Mouse (Mus musculus): ENCODE results near the gene Zbtb32.
A peak's percentile ranks its signal among the peaks of the same experiment; 100 is the strongest.

The Zbtb32 gene

DNA sequence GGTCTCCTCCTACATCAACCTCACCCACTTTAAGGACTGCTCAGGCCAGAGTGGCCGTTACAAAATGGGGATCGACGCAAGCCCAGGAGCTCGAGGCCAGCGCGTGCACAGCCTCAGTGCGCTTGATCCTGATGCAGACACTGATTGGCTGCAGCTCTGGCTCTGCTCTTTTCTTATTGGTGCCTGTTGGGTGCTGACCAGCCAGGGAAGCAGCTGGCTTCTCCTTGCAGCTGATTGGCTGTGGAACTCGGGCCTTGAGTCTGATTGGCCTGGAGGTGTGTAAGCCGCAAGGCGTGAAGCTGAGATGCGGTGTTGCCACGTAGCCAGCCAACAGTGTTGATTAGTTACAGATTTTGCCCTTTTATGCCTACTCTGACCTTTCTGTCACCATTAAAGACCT is at the start of gene Zbtb32:
Gene Zbtb32, minus strand, starts transcription at position 124 of the 400 bp plus-strand sequence.
- DNase-seq (ENCODE audit: extremely low spot score, low spot score), result no peak

DNA sequence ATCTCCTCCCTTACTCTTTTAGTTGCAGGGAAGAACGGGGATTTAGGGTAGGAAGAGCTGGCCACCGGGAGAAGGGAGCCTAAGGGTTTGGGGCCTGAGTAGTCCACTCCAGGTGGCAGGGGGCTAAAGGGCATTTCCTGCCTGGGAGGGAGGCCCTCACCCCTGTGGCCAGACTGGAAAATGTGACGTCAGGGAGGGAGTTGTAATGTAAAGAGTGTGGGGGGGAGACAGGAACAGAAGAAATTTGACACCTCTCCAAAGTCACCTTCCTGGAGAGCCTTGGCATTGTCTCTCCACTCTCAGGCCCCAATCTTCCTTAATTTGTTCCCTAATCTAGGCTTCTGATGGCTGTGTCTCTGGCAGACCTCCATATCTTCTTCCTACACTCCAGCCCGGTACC is 40.4 kb upstream of the Zbtb32 start:
- no peak for DNase-seq (ENCODE audit: extremely low spot score, low spot score)

DNA sequence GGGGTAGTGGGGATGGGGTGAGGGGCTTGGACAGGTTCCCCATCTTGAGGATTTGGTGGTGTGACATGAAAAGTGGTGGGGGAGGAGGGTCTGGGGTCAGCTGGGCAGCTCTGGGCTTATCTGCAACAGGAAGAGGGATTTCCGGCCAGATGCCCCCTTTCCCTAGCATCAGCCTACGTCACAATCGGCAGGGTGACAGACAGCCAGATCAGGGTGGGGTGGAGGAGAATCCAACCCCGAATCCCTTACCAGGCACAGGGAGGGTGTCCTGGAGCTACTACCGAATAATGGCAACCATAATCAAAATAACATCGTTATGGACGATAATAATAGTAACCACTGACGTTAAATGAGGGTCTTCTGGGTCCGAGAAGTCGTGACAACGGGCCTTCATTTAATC is 37.7 kb upstream of the Zbtb32 start:
- DNase-seq (ENCODE audit: extremely low spot score, low spot score), result no peak

DNA sequence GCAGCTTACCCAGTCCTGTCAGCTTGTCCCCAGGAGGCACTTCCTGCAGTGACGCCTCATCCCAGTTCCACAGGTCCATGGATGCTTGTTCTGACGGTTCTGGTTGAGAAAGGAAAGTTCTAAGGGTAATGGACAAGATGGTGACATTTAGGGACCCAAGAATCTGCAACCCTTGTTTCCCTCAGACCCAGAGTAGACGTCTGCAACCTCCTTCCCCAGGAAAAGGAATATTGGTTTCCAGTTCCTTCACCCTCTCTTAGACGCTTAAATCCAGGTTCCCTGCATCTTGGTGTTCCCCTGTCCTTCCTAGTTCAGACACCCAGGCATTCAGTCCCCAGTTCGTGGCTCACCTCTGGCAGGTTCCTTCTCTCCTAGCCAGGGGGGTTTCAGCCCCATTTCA is 37.0 kb upstream of the Zbtb32 start, which contains the start of gene Etv2:
Gene Etv2, minus strand, starts transcription at position 101 of the 400 bp plus-strand sequence.
- no peak for DNase-seq (ENCODE audit: extremely low spot score, low spot score)

DNA sequence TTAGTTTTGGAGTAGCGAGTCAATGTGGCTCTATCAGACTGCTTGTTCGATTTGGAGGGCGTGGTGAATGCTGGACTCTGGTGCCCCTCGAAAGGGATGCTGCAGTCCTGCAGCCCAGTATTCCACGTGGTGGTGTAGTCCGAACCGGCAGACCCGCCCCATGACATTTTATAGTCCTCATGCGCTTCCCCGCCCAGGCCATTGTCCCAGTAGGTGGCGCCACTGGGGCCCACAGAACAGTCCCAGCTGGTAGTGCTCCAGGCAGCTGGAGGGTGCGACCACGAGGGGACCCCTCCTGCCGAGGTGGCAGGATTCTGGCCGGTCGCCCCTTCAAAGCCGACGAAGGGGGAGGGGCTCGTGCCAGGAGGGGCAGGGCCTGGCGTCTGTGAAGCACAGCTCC is 35.9 kb upstream of the Zbtb32 start:
- peak; percentile 74 for DNase-seq (ENCODE audit: extremely low spot score, low spot score)

DNA sequence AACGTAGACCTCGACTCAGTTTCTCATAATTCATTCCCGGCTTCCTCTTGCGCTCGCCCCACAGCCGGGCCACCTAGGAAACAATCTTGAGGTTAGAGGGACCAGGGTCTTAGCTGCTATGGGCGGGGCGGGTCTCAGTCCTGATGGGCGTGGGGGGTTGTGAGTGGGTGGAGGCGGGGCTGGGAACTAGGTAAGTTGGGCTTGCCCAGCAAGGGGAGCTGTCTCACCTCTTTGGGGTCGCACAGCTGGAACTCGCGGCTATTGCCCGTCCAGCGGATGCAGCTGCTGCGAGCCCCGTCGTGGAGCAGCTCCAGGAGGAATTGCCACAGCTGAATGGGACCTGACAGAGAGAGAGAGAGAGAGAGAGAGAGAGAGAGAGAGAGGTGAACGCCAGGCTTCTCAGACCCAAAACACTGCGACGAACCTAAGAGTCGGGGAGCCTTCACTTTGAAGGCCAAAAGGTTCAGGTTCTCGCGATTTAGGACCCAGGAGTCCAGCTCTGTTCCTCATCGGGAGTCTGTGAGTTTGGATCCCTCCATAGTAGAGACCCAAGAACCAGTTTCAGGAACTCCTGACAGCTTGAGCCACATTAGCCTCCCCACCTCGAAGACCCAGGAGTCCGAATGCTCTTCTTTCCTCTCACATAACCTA is 35.2 kb upstream of the Zbtb32 start:
- DNase-seq (ENCODE audit: extremely low spot score, low spot score), result peak; percentile 26

DNA sequence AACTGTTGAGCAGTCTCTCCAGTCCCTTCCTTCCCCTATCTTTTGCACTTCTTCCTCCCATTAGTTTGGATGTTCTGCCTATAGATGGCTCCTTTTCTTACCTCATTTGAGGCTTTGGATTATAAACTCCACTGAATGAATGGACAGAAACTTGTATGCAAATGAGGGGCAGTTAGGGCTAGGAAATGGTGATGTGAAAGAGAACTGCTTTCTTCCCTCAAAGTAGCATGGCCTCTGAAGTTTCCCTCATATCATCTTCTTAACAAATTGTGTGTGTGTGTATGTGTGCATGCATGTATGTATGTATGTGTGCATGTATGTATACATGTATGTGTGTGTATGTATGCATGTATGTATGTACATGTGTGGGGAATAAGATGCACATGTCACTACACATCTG is 30.3 kb upstream of the Zbtb32 start:
- no peak for DNase-seq (ENCODE audit: extremely low spot score, low spot score)

DNA sequence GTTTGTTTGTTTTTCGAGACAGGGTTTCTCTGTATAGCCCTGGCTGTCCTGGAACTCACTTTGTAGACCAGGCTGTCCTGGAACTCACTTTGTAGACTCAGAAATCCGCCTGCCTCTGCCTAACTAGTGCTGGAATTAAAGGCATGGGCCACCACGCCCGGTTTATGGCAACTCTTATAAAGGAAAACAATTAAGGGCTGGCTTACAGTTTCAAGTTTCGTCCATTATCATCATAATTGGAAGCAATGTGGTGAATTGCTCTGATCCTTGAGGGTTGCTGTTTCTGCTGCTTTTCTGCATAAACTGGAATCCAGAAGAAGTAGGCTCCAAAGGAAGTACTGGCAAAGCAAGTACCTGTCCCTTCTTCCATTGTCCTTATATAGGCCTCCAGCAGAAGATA is 27.9 kb upstream of the Zbtb32 start:
- no peak for DNase-seq (ENCODE audit: extremely low spot score, low spot score)

DNA sequence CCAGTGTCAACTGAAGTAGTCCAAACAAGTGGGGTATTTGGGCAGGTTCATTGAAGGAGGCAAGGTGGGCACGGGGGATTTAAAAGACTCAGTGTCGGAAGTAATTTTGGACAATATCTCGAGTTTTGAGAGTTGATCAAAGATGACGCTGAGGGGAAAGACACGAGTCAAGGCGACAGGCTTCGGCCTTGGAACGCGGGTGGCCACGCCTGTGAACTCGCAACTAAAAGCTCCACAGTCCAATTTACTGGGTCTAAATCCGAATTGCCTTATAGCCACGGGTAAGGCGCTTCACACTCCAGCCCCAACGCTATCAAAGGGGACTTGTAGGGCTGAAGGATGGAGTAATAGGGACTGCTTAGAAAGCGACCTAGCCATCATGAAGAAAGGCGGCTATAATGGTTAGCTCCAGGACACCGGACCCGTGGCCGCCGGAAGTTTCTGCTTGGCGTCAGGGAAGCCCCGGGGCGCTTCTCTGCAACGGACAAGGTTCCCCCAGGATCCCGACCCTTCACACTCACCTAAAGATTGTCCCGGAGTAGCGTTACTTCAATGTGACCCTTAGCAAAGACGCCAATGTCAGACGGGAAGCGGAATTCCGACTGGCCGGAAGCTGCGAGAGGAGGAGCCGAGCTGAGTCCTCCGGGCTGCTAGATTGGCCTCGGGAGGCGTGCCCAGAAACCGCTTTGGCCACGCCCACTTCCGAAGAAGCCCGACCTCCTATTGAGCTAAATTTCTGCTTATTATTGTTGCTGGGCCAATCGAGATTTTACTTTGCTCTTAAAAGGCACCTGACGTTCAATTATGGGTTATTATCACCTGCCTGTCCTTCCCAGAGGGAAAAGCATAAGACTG is 27.0 kb upstream of the Zbtb32 start, which contains the start of gene Cox6b1:
Gene Cox6b1, minus strand, starts transcription at position 622 of the 855 bp plus-strand sequence.
- peak; percentile 87 for DNase-seq (ENCODE audit: extremely low spot score, low spot score)

DNA sequence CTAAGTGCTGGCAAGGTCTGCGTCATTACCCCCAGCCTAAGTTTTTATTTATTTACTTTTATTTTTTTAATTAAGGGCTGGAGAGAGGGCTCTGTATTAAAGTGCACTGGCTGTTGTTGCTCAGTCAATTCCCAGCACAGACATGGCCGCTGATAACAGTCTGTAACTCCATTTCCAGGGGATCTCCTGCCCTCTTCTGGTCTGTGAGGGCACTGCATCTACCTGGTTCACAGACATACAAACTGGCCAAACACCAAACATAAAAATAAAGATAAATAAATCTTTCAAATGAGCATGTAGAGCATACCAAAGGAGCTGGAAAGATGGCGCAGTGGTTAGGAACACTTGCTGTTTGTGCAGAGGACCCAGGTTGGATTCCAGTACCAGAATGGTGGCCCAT is 20.5 kb upstream of the Zbtb32 start:
- peak; percentile 22 for DNase-seq (ENCODE audit: extremely low spot score, low spot score)

DNA sequence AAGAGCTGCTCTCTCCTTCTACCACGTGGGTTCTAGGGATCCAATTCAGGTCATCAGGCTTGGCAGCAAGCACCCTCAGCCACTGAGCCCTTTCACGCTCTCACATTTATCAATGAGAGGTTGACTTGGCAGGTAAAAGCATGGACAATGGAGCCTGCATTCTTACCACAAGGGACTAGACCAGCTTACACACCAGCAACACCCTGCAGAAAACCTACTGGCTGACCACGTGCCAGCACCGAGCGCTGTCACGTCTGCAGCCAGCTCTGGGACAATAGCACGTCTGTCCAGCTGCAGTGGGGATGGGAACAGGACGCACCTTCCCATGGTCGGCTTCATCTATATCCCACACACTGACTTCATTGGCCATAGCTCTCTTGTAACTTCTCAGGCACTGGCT is 19.9 kb upstream of the Zbtb32 start:
- DNase-seq (ENCODE audit: extremely low spot score, low spot score), result no peak

DNA sequence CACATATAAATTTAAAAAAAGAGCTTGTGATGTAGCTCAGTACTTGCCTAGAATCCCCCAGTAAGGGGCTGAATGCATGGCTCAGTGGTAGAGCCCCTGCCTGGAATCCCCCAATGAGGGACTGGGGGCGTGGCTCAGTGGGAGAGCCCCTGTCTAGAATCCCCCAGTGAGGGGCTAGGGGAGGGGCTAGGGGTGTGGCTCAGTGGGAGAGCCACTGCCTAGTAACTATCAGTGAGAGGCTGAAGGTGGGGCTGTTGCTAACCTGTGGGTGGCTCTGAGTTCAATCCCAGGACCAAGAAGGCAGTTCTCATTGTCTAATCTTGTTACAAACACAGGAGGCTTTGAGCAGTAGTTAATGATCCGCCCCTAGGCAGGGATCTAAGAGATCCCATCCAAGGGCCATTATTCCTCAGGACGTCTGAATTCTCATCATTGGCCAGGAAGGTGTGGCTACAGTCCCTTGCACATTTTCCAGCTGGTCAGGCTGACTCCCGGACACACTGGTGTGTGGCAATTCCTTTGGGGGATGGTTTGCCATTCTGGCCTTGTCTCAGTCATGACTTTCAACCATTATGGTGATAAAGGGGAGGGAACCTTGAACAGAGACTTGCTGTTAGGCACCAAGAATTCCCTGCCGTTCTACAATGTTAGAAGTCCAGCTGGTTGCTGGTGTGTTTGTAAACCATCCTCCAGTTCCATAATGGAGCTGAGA is 16.5 kb upstream of the Zbtb32 start:
- no peak for DNase-seq (ENCODE audit: extremely low spot score, low spot score)

DNA sequence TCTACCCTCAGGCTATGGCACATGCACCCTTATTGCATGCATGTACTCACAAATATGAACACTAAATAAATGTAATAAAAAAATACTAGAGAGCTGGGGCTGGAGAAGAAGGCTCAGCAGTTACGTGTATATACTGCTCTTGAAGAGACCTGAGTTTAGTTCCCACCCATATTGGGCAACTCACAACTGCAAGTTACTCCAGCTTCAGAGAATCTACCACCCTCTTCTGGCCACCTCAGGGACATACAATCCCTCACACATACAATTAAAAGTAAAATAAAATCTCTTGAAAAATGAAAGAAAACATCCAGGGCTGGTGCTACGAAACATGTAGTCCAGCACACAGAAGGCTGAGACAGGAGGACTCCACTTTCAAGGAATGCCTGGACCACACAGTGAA is 15.7 kb upstream of the Zbtb32 start:
- DNase-seq (ENCODE audit: extremely low spot score, low spot score), result no peak

DNA sequence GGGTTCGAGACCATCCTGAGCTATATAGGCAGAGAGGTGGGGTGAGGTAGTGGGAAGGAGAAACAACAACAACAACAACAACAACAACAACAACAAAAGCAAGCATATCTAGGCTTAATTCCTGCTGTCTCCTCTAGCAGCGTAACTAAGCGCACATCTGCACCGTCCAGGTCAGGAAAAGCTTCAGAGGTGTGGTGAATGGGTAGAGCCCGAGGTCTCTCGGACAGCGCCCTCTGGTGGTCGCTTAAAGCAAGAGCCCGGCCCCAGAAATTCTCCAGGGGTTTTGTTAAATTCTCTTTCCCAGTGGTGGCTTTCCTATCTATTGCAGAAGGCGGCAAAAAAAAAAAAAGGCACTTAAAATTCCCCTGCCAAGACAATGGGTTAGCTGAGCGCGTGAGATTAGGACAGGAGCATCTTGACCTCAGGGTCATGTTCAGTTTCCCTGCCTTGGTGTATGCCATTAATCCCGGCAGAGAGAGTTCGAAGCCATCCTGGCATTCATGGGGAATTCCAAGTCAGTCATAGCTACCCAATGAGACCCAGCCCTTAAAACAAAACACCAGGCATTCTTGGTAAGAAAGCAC is 14.9 kb upstream of the Zbtb32 start:
- DNase-seq (ENCODE audit: extremely low spot score, low spot score), result peak; percentile 65

DNA sequence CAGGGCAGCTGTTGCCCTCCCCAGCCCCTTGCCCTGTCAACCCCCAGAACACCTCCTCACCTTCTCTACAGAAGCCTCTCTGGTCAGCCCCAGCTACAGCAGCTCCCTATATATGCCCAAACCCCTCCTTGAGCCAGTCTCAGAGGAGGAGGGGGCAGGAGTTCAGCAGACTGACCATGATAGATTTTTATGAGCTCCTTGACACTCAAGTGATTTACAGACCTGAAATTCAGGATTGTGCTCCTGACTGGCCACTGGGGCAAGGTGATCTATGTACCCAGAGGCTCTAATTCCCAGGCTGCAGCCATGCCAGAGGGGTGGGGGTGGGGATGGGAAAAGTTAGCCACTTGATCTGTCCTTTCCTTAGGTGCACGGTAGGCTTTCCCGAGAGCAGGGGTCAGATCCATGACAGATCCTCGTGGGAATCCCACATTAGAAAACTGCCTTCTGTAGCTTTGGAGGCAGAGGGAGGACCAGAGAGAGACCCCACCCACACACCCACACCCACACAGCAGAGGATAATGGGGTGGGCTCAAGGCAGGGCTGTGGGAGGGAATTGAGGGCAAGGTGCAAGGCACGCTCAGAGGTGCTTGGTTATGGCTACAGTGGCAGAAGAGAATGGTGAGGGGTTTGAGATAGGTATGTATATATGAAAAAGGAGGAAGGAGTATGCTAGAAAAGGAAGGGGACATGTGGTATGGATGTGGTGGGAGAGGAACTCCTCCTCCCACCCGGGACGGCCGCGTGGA is 14.1 kb upstream of the Zbtb32 start, which contains the start of gene Upk1a:
Gene Upk1a, minus strand, starts transcription at position 194 of the 749 bp plus-strand sequence.
- no peak for DNase-seq (ENCODE audit: extremely low spot score, low spot score)

DNA sequence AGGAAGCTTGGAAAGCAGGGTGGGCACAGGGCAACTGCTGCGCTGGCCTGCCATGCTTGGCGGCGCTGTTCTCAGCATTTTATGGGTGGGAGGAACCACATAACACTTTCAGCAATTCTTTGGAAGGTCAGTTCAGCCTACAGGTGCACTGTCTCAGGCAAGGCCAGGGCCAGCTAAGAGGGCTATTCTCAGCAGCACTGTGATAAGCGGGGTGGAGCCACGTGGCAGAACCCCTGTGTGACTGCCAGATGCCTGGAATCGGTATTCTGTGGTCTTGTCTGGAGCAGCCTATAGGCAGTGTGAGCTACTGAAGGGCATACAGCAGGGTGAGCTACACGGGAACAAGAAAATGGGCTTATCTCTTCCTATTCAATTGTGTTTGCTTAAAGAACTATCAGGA is 11.3 kb upstream of the Zbtb32 start:
- DNase-seq (ENCODE audit: extremely low spot score, low spot score), result no peak

DNA sequence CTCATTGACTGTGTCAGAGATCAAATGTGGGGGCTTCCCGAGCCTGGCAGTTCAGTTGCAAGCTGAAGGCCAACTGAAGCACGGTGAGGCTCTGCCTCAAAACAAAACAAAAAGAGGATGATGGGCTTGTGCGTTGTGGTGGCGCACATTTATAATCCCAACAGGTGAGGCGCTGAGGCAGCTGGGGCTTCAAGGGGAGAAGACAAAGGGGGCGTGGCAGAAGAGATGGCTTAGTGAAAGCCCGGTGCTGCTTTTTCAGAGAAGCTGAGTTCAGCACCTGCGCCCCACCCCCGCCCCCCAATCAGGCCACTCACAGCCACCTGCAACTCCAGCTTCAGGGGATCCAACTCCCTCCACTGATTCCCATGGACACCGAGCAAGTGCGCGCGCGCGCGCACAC is 9.8 kb upstream of the Zbtb32 start:
- no peak for DNase-seq (ENCODE audit: extremely low spot score, low spot score)

DNA sequence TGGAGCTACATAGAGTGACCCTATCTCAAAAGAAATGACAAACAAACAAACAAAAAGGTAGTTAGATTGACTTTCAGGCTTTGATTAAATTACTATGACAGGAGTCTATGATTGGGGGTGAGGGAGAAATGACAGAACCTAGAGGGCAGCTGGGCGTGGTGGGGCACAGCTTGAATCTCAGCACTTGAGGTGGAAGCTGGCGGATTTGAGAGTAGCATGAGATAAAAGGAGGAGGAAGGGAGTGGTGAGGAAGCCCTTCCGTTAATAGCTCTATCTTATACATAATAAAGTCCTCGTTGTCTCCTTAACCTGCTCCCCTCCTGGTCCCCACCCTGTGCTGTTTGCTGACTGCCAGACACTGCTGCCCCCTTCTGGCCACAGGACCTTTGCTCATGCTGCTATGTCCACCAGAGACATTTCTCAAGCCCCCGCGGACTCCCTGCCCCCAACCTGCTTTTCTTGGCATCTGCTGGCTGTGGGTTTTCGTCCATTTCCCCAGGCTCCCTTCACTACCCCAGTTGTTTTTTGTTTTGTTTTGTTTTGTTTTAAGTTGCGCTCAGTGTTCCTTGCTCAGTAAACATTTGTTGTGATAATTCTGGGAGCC is 9.1 kb upstream of the Zbtb32 start:
- DNase-seq (ENCODE audit: extremely low spot score, low spot score), result peak; percentile 40

DNA sequence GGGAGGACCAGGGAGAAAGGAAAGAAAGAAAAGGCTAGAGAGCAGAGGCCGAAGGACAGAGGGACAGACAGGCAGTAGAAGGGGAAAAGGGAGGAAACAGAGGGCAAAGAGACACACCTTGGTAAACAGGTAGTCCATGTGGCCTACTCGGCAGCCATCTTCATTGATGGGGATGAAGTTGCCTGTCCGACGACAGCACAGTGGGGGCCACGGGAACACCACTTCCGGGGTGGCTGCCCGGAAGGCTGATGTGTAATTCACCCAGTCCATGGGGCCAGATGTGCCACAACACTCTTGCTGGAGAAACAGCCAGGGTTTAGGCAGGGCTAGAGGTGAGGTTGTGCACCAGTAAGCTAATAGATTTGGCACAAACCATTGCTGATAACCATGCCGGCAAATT is 6.2 kb upstream of the Zbtb32 start:
- DNase-seq (ENCODE audit: extremely low spot score, low spot score), result no peak

DNA sequence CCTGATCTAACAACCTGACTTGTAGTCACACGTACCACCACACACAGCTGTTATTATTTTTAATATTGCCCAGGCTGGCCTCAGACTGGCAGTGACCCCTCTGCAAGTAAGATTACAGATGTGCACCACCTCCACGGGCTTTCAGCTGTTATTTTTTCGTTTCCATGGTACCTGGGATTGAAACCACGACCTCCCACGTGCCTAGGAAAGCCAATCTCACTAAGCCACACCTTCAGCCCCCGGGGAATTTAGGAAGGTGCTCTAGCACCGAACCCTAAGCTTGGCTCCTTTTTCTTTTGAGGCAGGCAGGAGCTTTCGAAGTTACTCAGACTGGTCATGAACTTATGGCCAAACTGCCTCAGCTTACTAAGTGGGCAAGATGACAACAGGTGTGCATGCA is 5.7 kb upstream of the Zbtb32 start:
- DNase-seq (ENCODE audit: extremely low spot score, low spot score), result no peak

DNA sequence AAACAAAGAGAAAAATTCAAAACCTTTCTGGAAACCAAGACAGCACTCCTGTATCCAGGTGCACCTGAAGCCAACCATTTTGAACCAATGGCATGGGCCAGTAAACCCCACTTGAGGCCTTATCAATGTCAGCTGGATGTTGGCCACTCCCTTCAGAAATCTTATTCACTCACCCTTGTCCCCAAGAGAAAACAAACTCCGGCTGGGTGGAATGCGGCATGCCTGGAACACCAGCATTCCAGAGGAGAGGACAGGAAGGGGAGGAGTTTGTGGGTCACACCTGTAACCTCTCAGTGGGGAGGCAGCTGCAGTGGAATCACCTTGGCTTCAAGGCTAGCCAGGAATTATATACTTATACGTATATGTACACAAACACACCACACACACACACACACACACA is 3.9 kb upstream of the Zbtb32 start:
- no peak for DNase-seq (ENCODE audit: extremely low spot score, low spot score)

Measured in neural tube, embryonic 10.5 days (tissue).